Mouse (Mus musculus): Measurements from ENCODE around the gene 0610012G03Rik. TPM values are rescaled to one million over a fixed set of nuclear protein-coding genes. Genes with fewer than 3 reads are reported as not detected.
"Not testable (repeated sequence)": the region's sequence is repeated elsewhere in the genome, so short reads cannot be mapped to it uniquely, and the experiment has no call there.

The 0610012G03Rik gene
- polyA plus RNA-seq, 1 experiment, result 76.0 TPM

GRCm38 (mm10) chr16:31947333-31947732 is 961 bp downstream of the 0610012G03Rik start:
- Histone ChIP-seq H3K27ac (ENCODE audit: insufficient read depth, low read length) (peak overlapping the region; percentile 94), H3K4me3 (ENCODE audit: insufficient read depth, low read length) (peak overlapping the region; percentile 99), H3K4me1 (ENCODE audit: control insufficient read depth, insufficient read depth, low read length) (peaks cover 4% of the 10 kb centered on the region; the same call in 1 of the 2 replicates)
- no peak for TF ChIP-seq POLR2A (IDR thresholded peaks at IDR 0.05; ENCODE audit: extremely low read depth, insufficient read depth, low read length)
- no peak for TF ChIP-seq CTCF (IDR thresholded peaks at IDR 0.05; ENCODE audit: extremely low read depth, insufficient read depth, low read length)

- not testable (repeated sequence) for H3K27ac ChIP-seq (ENCODE audit: insufficient read depth, low read length); H3K4me1 ChIP-seq (ENCODE audit: control insufficient read depth, insufficient read depth, low read length); H3K4me3 ChIP-seq (ENCODE audit: insufficient read depth, low read length)
Measured at GRCm38 (mm10) chr16:31945986-31946385, 2.3 kb downstream of the 0610012G03Rik start.

- Histone ChIP-seq H3K27ac (ENCODE audit: insufficient read depth, low read length) (no peak overlapping the region), H3K4me3 (ENCODE audit: insufficient read depth, low read length) (no peak overlapping the region; the same call in 1 of the 2 replicates), H3K4me1 (ENCODE audit: control insufficient read depth, insufficient read depth, low read length) (peaks cover 4% of the 10 kb centered on the region; the same call in 1 of the 2 replicates)
- no peak for TF ChIP-seq CTCF (IDR thresholded peaks at IDR 0.05; ENCODE audit: extremely low read depth, insufficient read depth, low read length)
- no peak for TF ChIP-seq POLR2A (IDR thresholded peaks at IDR 0.05; ENCODE audit: extremely low read depth, insufficient read depth, low read length)
Measured at GRCm38 (mm10) chr16:31945372-31945771, 2.9 kb downstream of the 0610012G03Rik start.

GRCm38 (mm10) chr16:31944698-31945255 is 3.5 kb downstream of the 0610012G03Rik start:
- H3K27ac ChIP-seq (ENCODE audit: insufficient read depth, low read length), result no peak overlapping the region
- no peak overlapping the region for H3K4me3 ChIP-seq (ENCODE audit: insufficient read depth, low read length)
- TF ChIP-seq CTCF (IDR thresholded peaks at IDR 0.05; ENCODE audit: extremely low read depth, insufficient read depth, low read length) (no peak), POLR2A (IDR thresholded peaks at IDR 0.05; ENCODE audit: extremely low read depth, insufficient read depth, low read length) (no peak)
- H3K4me1 ChIP-seq (ENCODE audit: control insufficient read depth, insufficient read depth, low read length), result peaks cover 4% of the 10 kb centered on the region; the same call in 1 of the 2 replicates

- no peak overlapping the region for H3K4me3 ChIP-seq (ENCODE audit: insufficient read depth, low read length)
Measured at GRCm38 (mm10) chr16:31943980-31944379, 4.3 kb downstream of the 0610012G03Rik start.

GRCm38 (mm10) chr16:31940586-31940985 is 7.7 kb downstream of the 0610012G03Rik start:
- Histone ChIP-seq H3K4me1 (ENCODE audit: control insufficient read depth, insufficient read depth, low read length) (0 out of 2 replicates have a peak, but pooled peaks cover 3% of the 10 kb centered on the region), H3K27ac (ENCODE audit: insufficient read depth, low read length) (no peak overlapping the region), H3K4me3 (ENCODE audit: insufficient read depth, low read length) (no peak overlapping the region)
- no peak for TF ChIP-seq POLR2A (IDR thresholded peaks at IDR 0.05; ENCODE audit: extremely low read depth, insufficient read depth, low read length)
- no peak for TF ChIP-seq CTCF (IDR thresholded peaks at IDR 0.05; ENCODE audit: extremely low read depth, insufficient read depth, low read length)

More at GRCm38 (mm10) chr16:31943980-31944379, 4.3 kb downstream of the 0610012G03Rik start:
- H3K4me1 ChIP-seq (ENCODE audit: control insufficient read depth, insufficient read depth, low read length), result peaks cover 4% of the 10 kb centered on the region; the same call in 1 of the 2 replicates
- H3K27ac ChIP-seq (ENCODE audit: insufficient read depth, low read length), result no peak overlapping the region
- TF ChIP-seq POLR2A (IDR thresholded peaks at IDR 0.05; ENCODE audit: extremely low read depth, insufficient read depth, low read length) (no peak), CTCF (IDR thresholded peaks at IDR 0.05; ENCODE audit: extremely low read depth, insufficient read depth, low read length) (peak; percentile 65)

- Histone ChIP-seq H3K27ac (ENCODE audit: insufficient read depth, low read length) (no peak overlapping the region), H3K4me3 (ENCODE audit: insufficient read depth, low read length) (no peak overlapping the region), H3K4me1 (ENCODE audit: control insufficient read depth, insufficient read depth, low read length) (no peaks in the 10 kb centered on the region)
- TF ChIP-seq POLR2A (IDR thresholded peaks at IDR 0.05; ENCODE audit: extremely low read depth, insufficient read depth, low read length), result no peak
- no peak for TF ChIP-seq CTCF (IDR thresholded peaks at IDR 0.05; ENCODE audit: extremely low read depth, insufficient read depth, low read length)
Measured at GRCm38 (mm10) chr16:31938856-31939255, 9.4 kb downstream of the 0610012G03Rik start.

GRCm38 (mm10) chr16:31936568-31936967 is 11.7 kb downstream of the 0610012G03Rik start:
- Histone ChIP-seq H3K4me1 (ENCODE audit: control insufficient read depth, insufficient read depth, low read length) (no peaks in the 10 kb centered on the region), H3K27ac (ENCODE audit: insufficient read depth, low read length) (no peak overlapping the region), H3K4me3 (ENCODE audit: insufficient read depth, low read length) (no peak overlapping the region)
- TF ChIP-seq CTCF (IDR thresholded peaks at IDR 0.05; ENCODE audit: extremely low read depth, insufficient read depth, low read length) (0 out of 2 replicates have a peak, but pooled peaks have one; percentile 5), POLR2A (IDR thresholded peaks at IDR 0.05; ENCODE audit: extremely low read depth, insufficient read depth, low read length) (no peak)

GRCm38 (mm10) chr16:31935091-31935979 is 13.0 kb downstream of the 0610012G03Rik start:
- Histone ChIP-seq H3K27ac (ENCODE audit: insufficient read depth, low read length) (peak overlapping the region; percentile 61), H3K4me1 (ENCODE audit: control insufficient read depth, insufficient read depth, low read length) (no peaks in the 10 kb centered on the region), H3K4me3 (ENCODE audit: insufficient read depth, low read length) (peak overlapping the region; percentile 52)
- TF ChIP-seq POLR2A (IDR thresholded peaks at IDR 0.05; ENCODE audit: extremely low read depth, insufficient read depth, low read length) (0 out of 2 replicates have a peak, but pooled peaks have one; percentile 52), CTCF (IDR thresholded peaks at IDR 0.05; ENCODE audit: extremely low read depth, insufficient read depth, low read length) (no peak)
